Mouse (Mus musculus): ENCODE measurements at regions not wholly inside any gene's neighbourhood (a gene's known extent, or its start where the extent isn't known, plus 50 kb on each side); places are given as distances from the start of the nearest gene placed in this dataset.

GRCm38 (mm10) chr10:111579481-111579880, 73.4 kb downstream of the Phlda1 start:
- H3K9ac ChIP-seq (replicated peaks), result no peak overlapping the region
- H3K4me2 ChIP-seq, result no peak overlapping the region
- no peaks in the 10 kb centered on the region for H3K27me3 ChIP-seq (replicated peaks)
- no peak overlapping the region for H3K4me3 ChIP-seq (replicated peaks)
- no peaks in the 10 kb centered on the region for H3K36me3 ChIP-seq
- 70% methylated on average over 2 of the region's 2 CpGs for WGBS
- no peak overlapping the region for H3K27ac ChIP-seq (replicated peaks)
- H3K9me3 ChIP-seq (replicated peaks), result no peaks in the 10 kb centered on the region
- ATAC-seq (ENCODE audit: low FRiP score), result no peak
- H3K4me1 ChIP-seq, result peaks cover 6% of the 10 kb centered on the region; the same call in 1 of the 2 replicates

GRCm38 (mm10) chr10:111580401-111581100, 74.5 kb downstream of the Phlda1 start:
- Histone ChIP-seq H3K9me3 (replicated peaks) (no peaks in the 10 kb centered on the region), H3K27ac (replicated peaks) (no peak overlapping the region), H3K4me2 (no peak overlapping the region), H3K4me1 (no peaks in the 10 kb centered on the region), H3K36me3 (no peaks in the 10 kb centered on the region), H3K9ac (replicated peaks) (no peak overlapping the region), H3K4me3 (replicated peaks) (no peak overlapping the region), H3K27me3 (replicated peaks) (no peaks in the 10 kb centered on the region)
- no peak for ATAC-seq (ENCODE audit: low FRiP score)
- 80% methylated on average over 11 of the region's 11 CpGs for WGBS

GRCm38 (mm10) chr10:111581847-111582246, 75.8 kb downstream of the Phlda1 start:
- H3K36me3 ChIP-seq, result no peaks in the 10 kb centered on the region
- 88% methylated on average over 3 of the region's 3 CpGs for WGBS
- H3K4me3 ChIP-seq (replicated peaks), result no peak overlapping the region
- no peak overlapping the region for H3K27ac ChIP-seq (replicated peaks)
- H3K27me3 ChIP-seq (replicated peaks), result no peaks in the 10 kb centered on the region
- no peak overlapping the region for H3K4me2 ChIP-seq
- no peaks in the 10 kb centered on the region for H3K4me1 ChIP-seq
- no peak overlapping the region for H3K9ac ChIP-seq (replicated peaks)
- H3K9me3 ChIP-seq (replicated peaks), result no peaks in the 10 kb centered on the region
- no peak for ATAC-seq (ENCODE audit: low FRiP score)

GRCm38 (mm10) chr10:111582321-111583123, 76.4 kb downstream of the Phlda1 start:
- 83% methylated on average over 14 of the region's 14 CpGs for WGBS
- Histone ChIP-seq H3K9ac (replicated peaks) (no peak overlapping the region), H3K27me3 (replicated peaks) (no peaks in the 10 kb centered on the region), H3K4me1 (no peaks in the 10 kb centered on the region), H3K4me3 (replicated peaks) (no peak overlapping the region), H3K36me3 (no peaks in the 10 kb centered on the region), H3K27ac (replicated peaks) (no peak overlapping the region), H3K9me3 (replicated peaks) (no peaks in the 10 kb centered on the region), H3K4me2 (no peak overlapping the region)
- no peak for ATAC-seq (ENCODE audit: low FRiP score)

- WGBS, result 92% methylated on average over 20 of the region's 20 CpGs
- Histone ChIP-seq H3K36me3 (no peaks in the 10 kb centered on the region), H3K4me3 (replicated peaks) (no peak overlapping the region), H3K27ac (replicated peaks) (no peak overlapping the region), H3K9me3 (replicated peaks) (no peaks in the 10 kb centered on the region), H3K4me2 (no peak overlapping the region), H3K27me3 (replicated peaks) (no peaks in the 10 kb centered on the region), H3K4me1 (no peaks in the 10 kb centered on the region), H3K9ac (replicated peaks) (no peak overlapping the region)
- ATAC-seq (ENCODE audit: low FRiP score), result no peak
Measured at GRCm38 (mm10) chr10:111583124-111583743, 77.1 kb downstream of the Phlda1 start.

GRCm38 (mm10) chr10:111583744-111584152, 77.7 kb downstream of the Phlda1 start:
- WGBS, result 92% methylated on average over 5 of the region's 5 CpGs
- no peak overlapping the region for H3K27ac ChIP-seq (replicated peaks)
- no peak for ATAC-seq (ENCODE audit: low FRiP score)
- H3K4me1 ChIP-seq, result no peaks in the 10 kb centered on the region
- no peak overlapping the region for H3K9ac ChIP-seq (replicated peaks)
- H3K9me3 ChIP-seq (replicated peaks), result no peaks in the 10 kb centered on the region
- H3K4me3 ChIP-seq (replicated peaks), result no peak overlapping the region
- H3K4me2 ChIP-seq, result no peak overlapping the region
- H3K27me3 ChIP-seq (replicated peaks), result no peaks in the 10 kb centered on the region
- no peaks in the 10 kb centered on the region for H3K36me3 ChIP-seq

GRCm38 (mm10) chr10:111587891-111588611, 82.0 kb downstream of the Phlda1 start:
- Histone ChIP-seq H3K9ac (replicated peaks) (no peak overlapping the region), H3K27ac (replicated peaks) (no peak overlapping the region), H3K27me3 (replicated peaks) (no peaks in the 10 kb centered on the region), H3K36me3 (no peaks in the 10 kb centered on the region), H3K4me3 (replicated peaks) (no peak overlapping the region), H3K4me2 (no peak overlapping the region), H3K9me3 (replicated peaks) (no peaks in the 10 kb centered on the region), H3K4me1 (no peaks in the 10 kb centered on the region)
- ATAC-seq (ENCODE audit: low FRiP score), result no peak
- 52% methylated on average over 4 of the region's 4 CpGs for WGBS

- no peak overlapping the region for H3K27ac ChIP-seq (replicated peaks)
- no peaks in the 10 kb centered on the region for H3K36me3 ChIP-seq
- H3K4me1 ChIP-seq, result no peaks in the 10 kb centered on the region
- no peak overlapping the region for H3K9ac ChIP-seq (replicated peaks)
- no peak overlapping the region for H3K4me2 ChIP-seq
- no peak overlapping the region for H3K4me3 ChIP-seq (replicated peaks)
- 60% methylated on average over 3 of the region's 3 CpGs for WGBS
- H3K27me3 ChIP-seq (replicated peaks), result no peaks in the 10 kb centered on the region
- ATAC-seq (ENCODE audit: low FRiP score), result no peak
- no peaks in the 10 kb centered on the region for H3K9me3 ChIP-seq (replicated peaks)
Measured at GRCm38 (mm10) chr10:111589186-111589585, 83.1 kb downstream of the Phlda1 start.

- peaks cover 13% of the 10 kb centered on the region for H3K4me1 ChIP-seq
- H3K27ac ChIP-seq (replicated peaks), result no peak overlapping the region
- no peaks in the 10 kb centered on the region for H3K36me3 ChIP-seq
- H3K27me3 ChIP-seq (replicated peaks), result no peaks in the 10 kb centered on the region
- WGBS, result 72% methylated on average over 2 of the region's 2 CpGs
- no peak overlapping the region for H3K9ac ChIP-seq (replicated peaks)
- H3K9me3 ChIP-seq (replicated peaks), result no peaks in the 10 kb centered on the region
- no peak for ATAC-seq (ENCODE audit: low FRiP score)
- H3K4me2 ChIP-seq, result no peak overlapping the region
- no peak overlapping the region for H3K4me3 ChIP-seq (replicated peaks)
Measured at GRCm38 (mm10) chr10:111592416-111593149, 86.5 kb downstream of the Phlda1 start.

GRCm38 (mm10) chr10:111593280-111593679, 87.2 kb downstream of the Phlda1 start:
- no peak overlapping the region for H3K27ac ChIP-seq (replicated peaks)
- H3K4me3 ChIP-seq (replicated peaks), result no peak overlapping the region
- no peaks in the 10 kb centered on the region for H3K27me3 ChIP-seq (replicated peaks)
- no peak for ATAC-seq (ENCODE audit: low FRiP score)
- no peak overlapping the region for H3K4me2 ChIP-seq
- no peaks in the 10 kb centered on the region for H3K36me3 ChIP-seq
- WGBS, result 99% methylated on average over 2 of the region's 2 CpGs
- no peaks in the 10 kb centered on the region for H3K9me3 ChIP-seq (replicated peaks)
- H3K9ac ChIP-seq (replicated peaks), result no peak overlapping the region
- H3K4me1 ChIP-seq, result peaks cover 13% of the 10 kb centered on the region

GRCm38 (mm10) chr10:111594171-111594570, 88.1 kb downstream of the Phlda1 start:
- no peak for ATAC-seq (ENCODE audit: low FRiP score)

More at GRCm38 (mm10) chr10:111594171-111594570, 88.1 kb downstream of the Phlda1 start:
- no peaks in the 10 kb centered on the region for H3K36me3 ChIP-seq
- 91% methylated on average over 11 of the region's 11 CpGs for WGBS
- no peak overlapping the region for H3K4me3 ChIP-seq (replicated peaks)
- H3K9ac ChIP-seq (replicated peaks), result no peak overlapping the region
- H3K9me3 ChIP-seq (replicated peaks), result no peaks in the 10 kb centered on the region
- H3K4me2 ChIP-seq, result no peak overlapping the region
- H3K27ac ChIP-seq (replicated peaks), result no peak overlapping the region
- peaks cover 13% of the 10 kb centered on the region for H3K4me1 ChIP-seq
- no peaks in the 10 kb centered on the region for H3K27me3 ChIP-seq (replicated peaks)

Measured in neural tube, embryonic 15.5 days (tissue).